Mouse (Mus musculus): ENCODE results near the gene Coa6.

Gene Coa6

GRCm38 (mm10) chr8:126422174-126422919, at the start of gene Coa6:
Gene Coa6 (plus strand): TSS chr8:126422515.
- DNase-seq (ENCODE audit: low read depth, low spot score): peak; percentile 96

DNA sequence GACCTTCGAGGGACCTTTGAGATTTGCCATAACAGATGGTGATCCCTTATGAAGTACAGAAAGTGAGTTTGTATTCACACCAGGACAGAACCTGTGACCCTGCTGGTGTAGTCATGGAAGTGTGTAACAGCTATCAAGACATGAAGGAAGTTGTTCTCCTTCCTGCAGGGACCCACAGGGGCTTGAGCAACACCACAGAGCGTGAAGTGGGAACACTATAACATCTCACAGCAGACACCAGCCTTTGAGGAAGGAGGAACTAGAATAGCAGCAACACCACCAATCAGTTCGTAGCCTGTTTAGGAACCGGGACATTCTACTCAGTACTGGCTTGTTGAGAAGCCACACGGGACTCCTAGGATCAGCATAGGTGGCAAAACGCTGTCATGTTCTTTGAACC, 42.7 kb upstream of the Coa6 start:
- DNase-seq (ENCODE audit: low read depth, low spot score): no peak

GRCm38 (mm10) chr8:126380141-126380540, 42.2 kb upstream of the Coa6 start:
- no peak for DNase-seq (ENCODE audit: low read depth, low spot score)

GRCm38 (mm10) chr8:126381299-126381698, 41.0 kb upstream of the Coa6 start:
- DNase-seq (ENCODE audit: low read depth, low spot score): no peak

DNA sequence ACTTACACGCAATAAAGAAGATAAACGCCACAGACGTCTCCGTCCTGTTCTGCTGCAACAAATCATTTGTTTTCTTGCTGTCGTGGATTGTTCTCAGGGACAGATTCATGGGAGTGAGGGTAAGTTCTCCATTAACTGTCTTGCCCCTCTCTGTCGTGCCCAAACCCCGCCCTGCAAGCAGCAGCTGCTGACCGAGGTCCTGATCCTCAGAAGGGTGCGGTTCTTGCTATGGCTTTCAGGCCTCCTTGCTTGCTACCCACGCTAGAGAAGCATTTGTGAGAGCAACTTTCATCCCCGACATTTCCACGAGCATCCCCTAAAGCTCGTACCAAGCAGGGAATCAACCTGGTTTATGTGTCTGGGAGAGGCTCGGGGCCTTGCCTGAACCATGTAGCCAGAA, 40.1 kb upstream of the Coa6 start:
- DNase-seq (ENCODE audit: low read depth, low spot score): peak; percentile 65

DNA sequence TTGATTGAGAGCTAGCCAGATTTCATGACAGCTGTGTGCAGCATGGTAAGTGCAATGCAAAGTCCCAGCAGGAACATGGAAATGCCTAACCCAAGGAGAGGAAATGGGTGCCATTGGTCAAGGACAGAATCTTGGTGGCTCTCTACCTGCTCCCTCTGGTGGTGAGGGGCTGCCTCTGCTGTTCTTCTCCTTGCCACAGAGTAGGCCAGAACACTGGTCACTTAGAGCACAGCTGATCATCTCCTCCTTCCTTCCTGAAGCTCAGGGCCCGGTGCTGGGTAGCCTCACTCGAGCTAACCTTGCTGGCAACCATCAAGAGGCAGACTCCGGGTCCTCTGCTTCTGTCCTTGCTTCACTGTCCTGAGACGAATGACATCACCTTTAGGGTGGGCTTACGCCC, 39.6 kb upstream of the Coa6 start:
- peak; percentile 75 for DNase-seq (ENCODE audit: low read depth, low spot score)

- DNase-seq (ENCODE audit: low read depth, low spot score): peak; percentile 88
These were observed 34.7 kb upstream of the Coa6 start for GRCm38 (mm10) chr8:126387566-126387965.

DNA sequence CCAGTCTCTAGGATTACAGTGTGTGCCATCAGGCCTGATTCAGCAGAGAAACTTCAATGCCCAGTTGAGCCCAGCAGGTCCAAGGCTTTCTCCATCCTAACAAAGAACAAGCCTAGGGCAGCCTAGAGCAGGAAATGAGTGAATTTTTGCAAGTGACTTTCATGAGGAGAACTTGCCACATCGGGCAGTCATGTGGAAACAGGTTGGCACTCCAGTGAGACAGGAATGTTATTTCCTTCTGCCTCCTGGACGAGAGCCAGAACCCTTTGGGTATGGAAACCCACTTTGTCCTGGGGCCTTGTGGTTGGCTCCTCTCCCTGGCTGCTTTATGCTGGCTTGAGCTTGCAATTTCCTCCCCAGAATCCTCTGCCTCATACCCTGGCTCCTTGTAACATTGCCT, 30.8 kb upstream of the Coa6 start:
- no peak for DNase-seq (ENCODE audit: low read depth, low spot score)

DNA sequence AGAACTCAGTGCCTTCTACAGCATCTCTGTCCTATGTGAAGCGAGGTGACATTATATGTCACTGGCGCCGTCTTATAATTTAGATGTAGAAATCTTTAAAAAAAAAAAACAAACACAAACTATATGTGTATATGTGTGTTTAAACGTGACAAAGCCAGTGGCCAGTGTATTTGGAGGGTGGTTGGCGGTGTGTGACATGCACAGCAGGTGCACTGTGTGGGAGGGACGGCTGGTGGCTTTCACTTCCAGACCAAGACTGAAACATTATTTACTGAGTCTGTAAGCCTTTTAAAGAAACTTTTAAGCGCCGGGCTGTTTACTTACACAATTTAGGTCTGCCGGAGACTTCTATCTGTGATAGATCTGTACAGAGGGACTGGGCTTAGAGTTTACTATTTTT, 26.9 kb upstream of the Coa6 start:
- DNase-seq (ENCODE audit: low read depth, low spot score): no peak

- peak; percentile 45 for DNase-seq (ENCODE audit: low read depth, low spot score)
These were observed 26.4 kb upstream of the Coa6 start for GRCm38 (mm10) chr8:126395917-126396316.

DNA sequence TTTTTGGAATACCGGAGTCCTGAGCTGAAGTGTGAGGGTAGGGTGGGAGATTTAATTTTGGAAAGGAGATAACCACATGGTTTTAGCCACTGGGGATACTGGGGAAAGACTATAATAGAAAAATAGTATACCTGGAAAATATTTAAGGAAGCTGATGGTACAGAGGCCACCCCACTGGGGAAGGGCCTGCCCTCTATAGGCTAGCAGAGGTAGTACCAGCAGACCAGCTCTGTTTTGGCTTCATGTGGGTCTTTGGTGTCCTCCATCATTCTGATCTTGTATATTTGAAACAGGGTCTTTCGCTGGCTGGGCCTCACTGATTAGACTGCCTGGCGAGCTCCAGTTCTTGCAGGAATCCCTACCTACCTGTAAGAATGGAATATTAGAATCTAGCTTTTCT, 24.0 kb upstream of the Coa6 start:
- no peak for DNase-seq (ENCODE audit: low read depth, low spot score)

DNA sequence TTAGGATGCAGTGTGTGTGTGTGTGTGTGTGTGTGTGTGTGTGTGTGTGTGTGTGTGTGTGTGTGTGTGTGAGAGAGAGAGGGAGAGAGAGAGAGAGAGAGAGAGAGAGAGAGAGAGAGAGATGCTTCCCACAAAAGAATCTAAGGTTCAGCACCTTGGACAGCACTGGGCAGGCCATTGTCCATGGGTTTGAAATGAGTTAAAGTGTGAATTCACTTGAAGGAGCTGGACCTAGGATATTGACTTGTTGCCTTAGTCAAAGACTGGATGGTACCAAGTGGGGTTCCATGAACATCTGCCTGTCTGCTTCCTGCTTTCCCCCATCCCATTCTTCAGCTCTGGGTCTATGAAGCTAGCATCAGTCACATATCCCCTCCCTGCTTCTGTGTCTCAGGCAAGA, 17.8 kb upstream of the Coa6 start:
- peak; percentile 48 for DNase-seq (ENCODE audit: low read depth, low spot score)

DNA sequence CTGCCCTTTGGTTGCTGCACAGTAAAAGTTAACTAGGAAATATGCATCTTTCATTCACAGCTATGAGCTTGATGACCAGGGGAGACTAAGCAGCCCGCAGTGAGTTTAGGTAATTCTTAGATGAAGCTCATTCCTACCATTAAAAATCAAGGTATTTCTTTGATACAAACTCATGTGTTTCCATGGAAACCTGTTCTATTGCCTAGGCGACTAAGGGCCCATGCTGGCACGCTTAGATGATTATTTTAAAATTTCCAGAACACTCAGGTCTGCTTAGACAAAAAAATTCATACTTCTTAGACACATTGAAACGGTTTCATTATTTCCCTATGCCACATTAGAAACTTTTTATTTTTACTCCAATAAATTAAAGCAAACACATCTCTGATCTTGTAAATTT, 17.3 kb upstream of the Coa6 start:
- no peak for DNase-seq (ENCODE audit: low read depth, low spot score)

DNA sequence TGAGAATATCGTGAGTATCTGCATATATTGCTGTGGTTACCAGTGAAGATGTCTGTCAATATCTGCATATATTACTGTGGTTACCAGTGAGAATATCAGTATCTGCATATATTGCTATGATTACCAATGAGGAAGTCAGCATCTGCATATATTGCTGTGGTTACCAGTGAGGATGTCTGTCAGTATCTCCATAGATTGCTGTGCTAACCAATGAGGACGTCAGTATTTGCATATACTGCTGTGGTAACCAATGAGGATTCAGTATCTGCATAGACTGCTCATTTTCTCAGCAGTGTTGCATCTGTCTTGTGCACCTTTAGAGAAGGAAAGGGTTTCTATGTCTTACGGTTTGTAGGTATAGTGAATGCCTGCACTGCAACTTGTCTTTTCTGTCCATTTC, 1.5 kb upstream of the Coa6 start:
- DNase-seq (ENCODE audit: low read depth, low spot score): peak; percentile 13

GRCm38 (mm10) chr8:126422920-126423300, 595 bp downstream of the Coa6 start:
- DNase-seq (ENCODE audit: low read depth, low spot score): peak; percentile 65

- no peak for DNase-seq (ENCODE audit: low read depth, low spot score)
These were observed 1.8 kb downstream of the Coa6 start for GRCm38 (mm10) chr8:126424163-126424562.

GRCm38 (mm10) chr8:126424946-126425345, 2.6 kb downstream of the Coa6 start:
- no peak for DNase-seq (ENCODE audit: low read depth, low spot score)

- DNase-seq (ENCODE audit: low read depth, low spot score): no peak
These were observed 7.3 kb downstream of the Coa6 start for GRCm38 (mm10) chr8:126429635-126430034.

DNA sequence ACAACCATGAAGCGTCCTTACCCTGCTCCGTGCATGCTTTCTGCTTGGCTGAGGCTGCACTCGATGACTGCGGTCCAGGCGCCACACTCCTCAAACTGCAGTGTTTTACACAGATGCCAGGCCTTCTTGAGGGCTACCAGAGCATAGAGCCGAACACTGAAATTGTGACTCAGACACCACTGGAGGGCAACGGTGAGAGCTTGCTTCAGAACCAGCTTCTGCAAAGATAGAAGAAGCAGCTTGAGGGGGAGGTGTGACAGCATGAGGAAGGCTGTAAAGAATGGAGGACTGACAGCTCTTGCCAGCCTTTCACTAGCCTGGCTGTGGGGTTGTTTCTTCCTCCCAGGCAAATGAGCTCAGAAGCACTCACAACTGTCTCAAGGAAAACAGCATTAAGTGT, 11.5 kb downstream of the Coa6 start:
- no peak for DNase-seq (ENCODE audit: low read depth, low spot score)

DNA sequence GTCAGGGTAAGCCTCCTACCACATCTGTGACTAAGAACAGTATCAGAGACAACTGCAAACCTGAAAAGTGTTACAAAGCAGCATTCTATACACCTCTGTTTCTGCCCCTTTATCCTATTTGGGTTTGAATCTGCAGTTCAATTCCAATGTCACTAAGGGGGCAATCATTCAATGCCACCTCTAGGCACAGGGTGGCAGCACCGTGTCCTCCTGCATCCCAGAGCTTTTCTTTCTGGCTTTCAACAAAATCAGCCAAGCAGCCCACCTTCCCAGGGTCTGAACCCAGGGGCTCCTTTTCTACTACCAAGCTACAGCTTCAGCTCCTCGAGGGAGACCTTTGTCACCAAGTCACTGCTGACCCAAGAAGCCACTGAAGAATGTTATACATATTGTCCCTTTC, 16.6 kb downstream of the Coa6 start:
- DNase-seq (ENCODE audit: low read depth, low spot score): no peak

DNA sequence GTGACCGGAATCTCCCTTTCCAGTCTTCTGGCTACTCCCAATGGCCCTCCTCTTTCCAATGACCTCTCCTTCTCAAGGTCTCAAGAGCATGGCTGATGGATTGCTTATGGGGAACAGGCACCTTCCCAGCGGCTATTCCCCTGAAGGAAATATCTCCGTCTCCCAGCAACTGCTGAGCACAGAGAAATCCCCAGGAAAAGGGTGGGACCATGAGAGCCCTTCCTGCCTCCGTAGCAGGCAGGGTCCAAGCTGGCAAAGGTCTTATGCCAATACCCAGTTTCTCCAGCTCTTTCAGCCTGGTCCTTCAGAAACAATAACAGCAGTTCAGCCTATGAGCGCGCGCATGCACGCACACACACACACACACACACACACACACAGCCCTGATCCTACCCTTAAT, 28.8 kb downstream of the Coa6 start:
- no peak for DNase-seq (ENCODE audit: low read depth, low spot score)

DNA sequence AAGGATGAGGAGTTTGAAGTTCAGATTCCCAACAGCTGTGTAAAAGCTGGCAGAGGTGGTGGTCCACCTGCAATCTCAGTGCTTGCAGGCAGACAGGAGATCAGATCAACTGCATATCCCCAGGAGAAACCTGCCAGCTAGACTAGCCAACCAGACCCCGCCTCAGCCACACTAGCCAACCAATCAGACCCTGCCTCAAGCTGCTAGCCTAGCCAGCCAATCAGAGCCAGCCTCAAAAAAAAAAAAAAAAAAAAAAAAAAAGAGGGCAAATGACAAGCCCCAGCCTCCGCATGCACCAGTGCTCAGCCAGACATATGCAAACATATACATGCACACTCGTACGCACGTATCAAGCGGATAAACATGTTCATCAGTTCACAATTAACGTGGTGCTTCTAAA, 33.1 kb downstream of the Coa6 start:
- peak; percentile 72 for DNase-seq (ENCODE audit: low read depth, low spot score)

- peak; percentile 39 for DNase-seq (ENCODE audit: low read depth, low spot score)
These were observed 38.0 kb downstream of the Coa6 start for GRCm38 (mm10) chr8:126460274-126460673.

DNA sequence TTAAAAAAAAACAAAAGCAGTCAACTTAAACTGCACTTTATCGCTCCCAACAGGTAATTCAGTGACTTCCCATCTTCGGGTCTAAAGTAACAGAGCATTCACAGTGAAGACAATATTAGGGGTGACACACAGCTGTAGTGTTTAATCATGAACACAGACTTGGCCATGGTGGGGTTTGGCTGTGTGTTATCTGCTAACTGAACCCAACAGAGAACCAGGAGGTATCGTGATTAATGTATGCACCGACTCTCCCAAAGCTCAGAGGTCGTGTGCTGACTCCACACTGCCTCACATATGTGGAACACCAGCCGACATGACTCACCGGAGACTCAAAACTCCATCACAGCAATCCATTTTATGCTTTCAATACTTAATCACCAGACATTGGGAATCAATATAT, 39.4 kb downstream of the Coa6 start:
- DNase-seq (ENCODE audit: low read depth, low spot score): no peak
